Mouse (Mus musculus): ENCODE data around the gene Acot7. TPM values are rescaled to one million over a fixed set of nuclear protein-coding genes. Genes with fewer than 3 reads are reported as not detected.

Acot7 gene
- polyA plus RNA-seq, 1 experiment from 2014 or later, result 63.4 TPM

DNA sequence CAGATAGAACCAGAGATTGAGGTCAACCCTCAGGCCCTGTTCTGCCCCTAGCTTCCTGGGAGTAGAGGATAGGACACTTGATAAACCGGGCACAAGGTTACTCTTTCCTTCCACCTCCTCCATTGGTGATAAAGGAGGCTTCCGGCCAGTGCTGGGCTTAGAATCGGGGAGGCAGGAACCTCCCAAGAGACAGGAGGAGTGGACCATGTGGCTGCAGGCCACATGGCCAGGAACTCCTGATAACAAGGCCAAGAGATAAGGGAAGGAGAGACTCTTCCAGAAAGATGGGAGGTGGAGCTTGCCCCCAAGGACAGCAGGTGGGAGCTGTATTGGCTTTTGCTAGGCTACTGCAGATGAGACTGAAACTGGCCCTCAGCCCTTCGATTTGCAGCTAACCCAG, 27.4 kb upstream of the Acot7 start:
- H3K4me2 ChIP-seq (replicated peaks; ENCODE audit: low read depth, low read length), result no peak overlapping the region
- no peak overlapping the region for H3K9ac ChIP-seq (replicated peaks; ENCODE audit: low read depth)
- WGBS, result 60% methylated on average over 4 of the region's 4 CpGs
- no peak for ATAC-seq
- peaks cover 3% of the 10 kb centered on the region for H3K4me1 ChIP-seq (ENCODE audit: insufficient read depth, low read depth, low read length)
- H3K9me3 ChIP-seq (ENCODE audit: low read length), result no peaks in the 10 kb centered on the region
- H3K4me3 ChIP-seq (ENCODE audit: low read depth, low read length), result no peak overlapping the region
- no peak overlapping the region for H3K27ac ChIP-seq (ENCODE audit: low read length)
- DNase-seq (ENCODE audit: low spot score), result no peak
- H3K36me3 ChIP-seq (ENCODE audit: insufficient read depth, low read length), result no peaks in the 10 kb centered on the region
- TF ChIP-seq CTCF (IDR thresholded peaks at IDR 0.05) (no peak), EP300 (IDR thresholded peaks at IDR 0.05) (no peak)
- peaks cover 24% of the 10 kb centered on the region for H3K27me3 ChIP-seq (replicated peaks; ENCODE audit: insufficient read depth, low read length)

DNA sequence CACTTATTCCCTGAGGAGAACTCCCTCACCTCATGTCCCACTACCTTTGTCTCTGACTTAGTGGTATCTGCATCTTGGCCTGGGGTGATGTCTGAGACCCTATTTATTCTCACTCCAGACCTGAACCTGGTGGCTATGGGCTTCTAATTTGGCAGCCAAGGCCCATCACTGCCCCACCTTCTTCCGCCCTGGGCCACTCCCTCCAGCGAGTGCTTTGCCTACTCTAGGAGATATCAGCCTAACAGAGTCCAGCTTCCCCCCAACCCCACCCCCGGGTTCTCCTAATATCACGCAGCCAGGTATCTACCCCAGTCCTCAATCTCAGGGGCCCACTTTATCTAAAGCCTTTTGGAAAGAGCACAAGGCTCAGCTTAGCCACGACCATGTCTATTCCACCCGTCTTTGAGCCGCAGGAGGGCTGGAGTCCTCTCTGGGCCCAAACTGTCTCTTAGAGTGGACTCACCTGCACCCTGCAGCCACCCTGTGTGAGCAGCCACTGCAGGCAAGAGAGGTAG, 26.4 kb upstream of the Acot7 start:
- Histone ChIP-seq H3K4me1 (ENCODE audit: insufficient read depth, low read depth, low read length) (peaks cover 3% of the 10 kb centered on the region), H3K27me3 (replicated peaks; ENCODE audit: insufficient read depth, low read length) (peaks cover 24% of the 10 kb centered on the region), H3K4me2 (replicated peaks; ENCODE audit: low read depth, low read length) (peak overlapping the region; percentile 63), H3K9me3 (ENCODE audit: low read length) (no peaks in the 10 kb centered on the region), H3K27ac (ENCODE audit: low read length) (no peak overlapping the region), H3K9ac (replicated peaks; ENCODE audit: low read depth) (no peak overlapping the region), H3K4me3 (ENCODE audit: low read depth, low read length) (peak overlapping the region; percentile 29), H3K36me3 (ENCODE audit: insufficient read depth, low read length) (no peaks in the 10 kb centered on the region)
- DNase-seq (ENCODE audit: low spot score) (no peak), ATAC-seq (no peak)
- WGBS, result 22% methylated on average over 7 of the region's 7 CpGs
- TF ChIP-seq CTCF (IDR thresholded peaks at IDR 0.05), result no peak
- TF ChIP-seq EP300 (IDR thresholded peaks at IDR 0.05), result no peak

DNA sequence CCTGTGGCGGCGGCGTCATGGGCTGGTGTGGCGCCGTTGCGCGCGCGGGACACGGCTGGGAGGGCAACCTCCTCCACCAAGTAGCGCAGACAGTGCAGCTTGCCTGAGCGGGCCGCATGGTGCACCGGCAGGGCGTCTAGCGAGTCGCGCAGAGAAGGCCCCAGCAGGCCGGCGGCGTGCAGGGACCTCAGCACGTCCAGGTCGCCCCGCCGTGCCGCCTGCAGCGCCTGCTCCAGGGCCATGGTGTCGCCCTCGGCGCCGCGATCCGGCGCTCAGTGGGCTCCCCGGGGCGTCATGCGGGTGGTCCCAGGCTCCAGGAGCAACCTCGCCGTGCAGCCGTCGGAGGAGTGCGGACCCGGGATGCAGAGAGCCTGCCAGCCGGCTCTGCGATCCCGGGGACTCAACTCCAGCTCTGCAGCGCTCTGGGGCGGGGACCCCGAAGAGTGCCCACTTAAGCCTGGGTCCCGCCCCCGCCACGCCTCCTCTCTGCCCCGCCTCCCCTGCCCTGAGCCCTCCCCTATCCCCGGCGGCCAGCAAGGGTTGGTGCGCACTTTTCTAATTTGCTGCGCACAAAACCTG, 25.9 kb upstream of the Acot7 start, which contains the start of gene Espn:
Gene Espn (minus strand): TSS at position 406 of the 579 bp plus-strand sequence.
- Histone ChIP-seq H3K4me2 (replicated peaks; ENCODE audit: low read depth, low read length) (peak within 1 kb of the TSS; percentile 63), H3K4me1 (ENCODE audit: insufficient read depth, low read depth, low read length) (peaks cover 3% of the 10 kb centered on the region), H3K36me3 (ENCODE audit: insufficient read depth, low read length) (no peaks in the 10 kb centered on the region), H3K4me3 (ENCODE audit: low read depth, low read length) (peak within 1 kb of the TSS; percentile 29), H3K27me3 (replicated peaks; ENCODE audit: insufficient read depth, low read length) (peaks cover 24% of the 10 kb centered on the region), H3K27ac (ENCODE audit: low read length) (no peak within 1 kb of the TSS), H3K9ac (replicated peaks; ENCODE audit: low read depth) (no peak within 1 kb of the TSS), H3K9me3 (ENCODE audit: low read length) (no peaks in the 10 kb centered on the region)
- peak; percentile 76 for DNase-seq (ENCODE audit: low spot score)
- 2% methylated on average over 54 of the region's 57 CpGs for WGBS
- ATAC-seq, result peak; percentile 90
- TF ChIP-seq CTCF (IDR thresholded peaks at IDR 0.05) (no peak), EP300 (IDR thresholded peaks at IDR 0.05) (no peak)

DNA sequence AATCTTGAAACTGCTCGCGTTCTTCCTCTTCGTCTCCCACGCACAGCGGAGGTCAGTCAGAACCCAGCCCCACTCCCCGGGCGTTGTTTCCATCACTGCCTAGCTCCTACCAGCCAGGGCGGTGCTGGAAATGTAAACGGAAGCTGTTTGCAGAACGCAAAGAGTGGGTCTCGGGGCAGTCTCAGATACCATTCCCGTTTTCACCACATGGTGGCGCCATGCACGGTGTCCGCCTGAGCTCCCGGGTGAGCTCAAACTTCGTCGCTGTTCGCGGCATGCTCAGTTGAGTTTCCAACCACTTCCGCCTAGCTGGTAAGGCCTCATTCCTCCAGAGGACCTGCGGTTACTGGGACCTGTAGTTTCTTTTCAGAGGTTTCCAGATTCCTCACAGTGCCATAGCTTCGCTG, 24.2 kb upstream of the Acot7 start:
- peak; percentile 79 for ATAC-seq
- Histone ChIP-seq H3K9ac (replicated peaks; ENCODE audit: low read depth) (no peak overlapping the region), H3K9me3 (ENCODE audit: low read length) (no peaks in the 10 kb centered on the region), H3K4me3 (ENCODE audit: low read depth, low read length) (peak overlapping the region; percentile 14; the same call in 1 of the 2 replicates), H3K27ac (ENCODE audit: low read length) (no peak overlapping the region), H3K27me3 (replicated peaks; ENCODE audit: insufficient read depth, low read length) (peaks cover 34% of the 10 kb centered on the region), H3K4me1 (ENCODE audit: insufficient read depth, low read depth, low read length) (peaks cover 9% of the 10 kb centered on the region), H3K36me3 (ENCODE audit: insufficient read depth, low read length) (no peaks in the 10 kb centered on the region), H3K4me2 (replicated peaks; ENCODE audit: low read depth, low read length) (peak overlapping the region; percentile 43)
- peak; percentile 90 for DNase-seq (ENCODE audit: low spot score)
- under 1% methylated on average over 23 of the region's 23 CpGs for WGBS
- TF ChIP-seq EP300 (IDR thresholded peaks at IDR 0.05) (no peak), CTCF (IDR thresholded peaks at IDR 0.05) (peak; percentile 93)

DNA sequence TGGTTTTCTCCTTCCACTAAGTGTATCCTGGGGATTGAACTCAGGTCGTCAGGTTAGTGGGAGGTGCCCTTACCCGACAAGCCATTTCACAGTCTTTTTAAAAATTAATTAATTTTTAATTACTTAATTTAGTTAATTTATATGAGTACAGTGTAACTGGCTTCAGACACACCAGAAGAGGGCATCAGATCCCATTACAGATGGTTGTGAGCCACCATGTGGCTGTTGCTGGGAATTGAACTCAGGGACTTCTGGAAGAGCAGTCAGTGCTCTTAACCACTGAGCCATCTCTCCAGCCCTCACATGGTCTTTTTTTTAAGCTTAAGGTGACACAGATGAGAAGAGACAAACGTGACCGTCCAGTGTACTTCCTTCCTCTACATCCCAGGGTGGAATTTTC, 22.9 kb upstream of the Acot7 start:
- 60% methylated on average over 4 of the region's 4 CpGs for WGBS

DNA sequence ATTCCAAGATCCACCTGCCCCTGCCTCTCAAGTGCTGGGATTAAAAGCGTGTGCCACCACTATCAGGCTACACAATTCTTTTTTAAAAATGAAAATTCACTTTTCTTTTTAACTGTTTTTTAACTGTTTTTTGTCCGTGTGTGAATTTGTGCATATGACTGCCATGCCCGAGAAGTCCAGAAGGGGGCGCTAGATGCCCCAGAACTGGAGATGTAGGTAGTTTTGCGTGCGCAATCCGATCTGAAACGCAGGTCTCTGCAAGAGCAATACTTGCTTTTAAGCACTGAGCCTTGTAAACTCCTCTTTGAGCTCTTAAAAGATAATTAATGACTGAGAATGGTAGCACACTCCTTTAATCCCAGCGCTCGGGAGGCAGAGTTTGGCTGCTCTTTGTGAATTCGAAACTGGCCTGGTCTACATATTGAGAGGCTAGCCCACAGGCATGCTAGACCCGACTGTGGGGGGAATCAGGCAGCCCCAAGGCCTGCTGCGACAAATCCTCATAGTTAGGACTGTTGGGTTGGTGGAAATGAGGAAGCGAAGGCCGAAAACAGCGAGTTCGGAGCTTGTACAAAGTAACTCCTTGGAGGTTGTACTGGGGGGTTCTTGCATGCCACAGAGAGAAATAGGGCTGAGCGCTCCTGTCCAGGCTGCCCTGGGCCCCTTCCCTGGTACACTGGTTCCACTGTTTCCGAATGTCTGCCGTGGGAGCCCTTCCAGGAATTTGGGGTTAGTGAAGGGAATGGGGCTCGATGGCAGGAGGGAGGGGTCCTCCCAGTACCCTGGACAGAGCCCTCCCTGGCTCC, 20.0 kb upstream of the Acot7 start:
- no peaks in the 10 kb centered on the region for H3K36me3 ChIP-seq (ENCODE audit: insufficient read depth, low read length)
- ATAC-seq (no peak), DNase-seq (ENCODE audit: low spot score) (no peak)
- no peak overlapping the region for H3K9ac ChIP-seq (replicated peaks; ENCODE audit: low read depth)
- peak overlapping the region; percentile 49 for H3K4me2 ChIP-seq (replicated peaks; ENCODE audit: low read depth, low read length)
- H3K27me3 ChIP-seq (replicated peaks; ENCODE audit: insufficient read depth, low read length), result peaks cover 43% of the 10 kb centered on the region
- no peaks in the 10 kb centered on the region for H3K9me3 ChIP-seq (ENCODE audit: low read length)
- peak; percentile 73 for TF ChIP-seq CTCF (IDR thresholded peaks at IDR 0.05)
- no peak for TF ChIP-seq EP300 (IDR thresholded peaks at IDR 0.05)
- H3K4me1 ChIP-seq (ENCODE audit: insufficient read depth, low read depth, low read length), result peaks cover 6% of the 10 kb centered on the region; the same call in 1 of the 2 replicates
- peak overlapping the region; percentile 24; the same call in 1 of the 2 replicates for H3K4me3 ChIP-seq (ENCODE audit: low read depth, low read length)
- no peak overlapping the region for H3K27ac ChIP-seq (ENCODE audit: low read length)
- 13% methylated on average over 21 of the region's 21 CpGs for WGBS

More for the DNA sequence above, 22.9 kb upstream of the Acot7 start:
- no peak overlapping the region for H3K9ac ChIP-seq (replicated peaks; ENCODE audit: low read depth)
- ATAC-seq (no peak), DNase-seq (ENCODE audit: low spot score) (no peak)
- no peak overlapping the region for H3K4me2 ChIP-seq (replicated peaks; ENCODE audit: low read depth, low read length)
- H3K36me3 ChIP-seq (ENCODE audit: insufficient read depth, low read length), result no peaks in the 10 kb centered on the region
- no peak overlapping the region for H3K4me3 ChIP-seq (ENCODE audit: low read depth, low read length)
- peak; percentile 24 for TF ChIP-seq CTCF (IDR thresholded peaks at IDR 0.05)
- no peak for TF ChIP-seq EP300 (IDR thresholded peaks at IDR 0.05)
- H3K9me3 ChIP-seq (ENCODE audit: low read length), result no peaks in the 10 kb centered on the region
- peaks cover 9% of the 10 kb centered on the region for H3K4me1 ChIP-seq (ENCODE audit: insufficient read depth, low read depth, low read length)
- peaks cover 46% of the 10 kb centered on the region for H3K27me3 ChIP-seq (replicated peaks; ENCODE audit: insufficient read depth, low read length)
- H3K27ac ChIP-seq (ENCODE audit: low read length), result no peak overlapping the region
